Mouse (Mus musculus): Measurements from ENCODE around the gene Mars.

Gene Mars

GRCm38 (mm10) chr10:127287271-127287935, 24.2 kb downstream of the Mars start:
- no peak for DNase-seq (ENCODE audit: low read depth, low spot score)

DNA sequence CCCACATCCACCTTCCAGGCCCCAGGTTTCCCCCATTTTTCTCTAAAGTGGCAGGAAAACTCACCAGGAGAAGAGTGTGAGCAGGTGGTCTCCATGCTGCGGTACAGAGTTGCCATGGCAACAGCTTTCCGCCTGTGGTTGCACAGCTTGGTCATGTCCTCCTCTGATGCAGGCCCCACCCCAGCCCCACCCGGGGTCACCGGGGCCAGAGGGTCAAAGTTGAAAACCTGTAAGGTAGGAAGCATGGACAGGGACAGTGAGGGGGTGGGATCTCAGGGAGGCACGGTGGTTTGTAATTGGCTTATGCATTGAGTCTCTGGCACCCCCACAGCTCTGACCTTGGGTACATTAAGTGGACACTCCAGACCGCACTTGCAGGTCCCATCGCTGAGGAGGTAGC, 24.9 kb downstream of the Mars start:
- no peak for DNase-seq (ENCODE audit: low read depth, low spot score)

DNA sequence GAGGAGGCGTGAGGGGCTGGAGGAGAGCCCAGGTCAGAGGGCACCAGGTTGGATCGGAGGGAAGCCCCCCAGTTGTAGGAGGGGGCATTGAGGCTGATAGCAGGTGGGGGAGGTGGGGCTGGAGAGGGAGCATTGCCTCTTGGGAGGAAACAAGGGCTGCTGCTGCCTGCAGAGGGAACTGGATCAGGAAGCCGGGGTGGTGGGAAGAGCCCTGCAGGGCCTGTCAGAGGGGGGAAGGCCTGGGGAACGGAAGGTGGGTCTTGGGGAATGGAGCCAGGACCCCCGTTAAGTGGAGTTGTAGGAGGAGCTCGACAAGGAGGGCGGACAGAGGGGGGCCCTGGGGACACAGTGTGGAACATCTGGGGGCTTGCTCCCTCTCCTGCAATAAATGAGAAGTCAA, 25.4 kb downstream of the Mars start:
- no peak for DNase-seq (ENCODE audit: low read depth, low spot score)

- DNase-seq (ENCODE audit: low read depth, low spot score) = no peak
These were observed 25.9 kb downstream of the Mars start for GRCm38 (mm10) chr10:127285644-127286043.

GRCm38 (mm10) chr10:127284724-127285500, 26.7 kb downstream of the Mars start:
- DNase-seq (ENCODE audit: low read depth, low spot score) = no peak

DNA sequence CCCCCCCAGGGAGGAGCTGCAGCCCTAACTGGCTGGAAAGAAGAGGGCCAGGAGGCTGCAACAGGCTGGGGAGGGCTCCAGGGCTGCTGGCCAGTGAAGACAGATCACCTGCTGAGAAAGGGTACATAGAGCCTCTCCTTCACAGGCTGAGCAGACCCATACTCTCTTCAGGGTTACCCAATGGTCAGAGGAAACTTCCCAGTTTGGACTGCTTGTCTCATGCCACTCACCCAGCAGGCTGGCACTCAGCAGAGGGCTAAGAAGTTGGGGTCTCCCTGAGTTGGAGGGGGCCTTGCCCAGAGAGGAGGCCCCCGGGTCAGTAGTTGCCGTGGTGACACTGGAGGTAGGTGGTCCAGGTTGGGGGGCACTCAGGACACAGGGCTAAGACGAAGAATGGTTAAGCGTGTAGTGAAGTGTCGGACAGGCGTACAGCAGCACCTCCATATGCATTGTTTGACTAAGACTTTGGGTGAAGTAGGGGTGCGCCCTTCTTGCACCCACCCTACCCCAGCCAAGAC, 27.4 kb downstream of the Mars start:
- no peak for DNase-seq (ENCODE audit: low read depth, low spot score)

DNA sequence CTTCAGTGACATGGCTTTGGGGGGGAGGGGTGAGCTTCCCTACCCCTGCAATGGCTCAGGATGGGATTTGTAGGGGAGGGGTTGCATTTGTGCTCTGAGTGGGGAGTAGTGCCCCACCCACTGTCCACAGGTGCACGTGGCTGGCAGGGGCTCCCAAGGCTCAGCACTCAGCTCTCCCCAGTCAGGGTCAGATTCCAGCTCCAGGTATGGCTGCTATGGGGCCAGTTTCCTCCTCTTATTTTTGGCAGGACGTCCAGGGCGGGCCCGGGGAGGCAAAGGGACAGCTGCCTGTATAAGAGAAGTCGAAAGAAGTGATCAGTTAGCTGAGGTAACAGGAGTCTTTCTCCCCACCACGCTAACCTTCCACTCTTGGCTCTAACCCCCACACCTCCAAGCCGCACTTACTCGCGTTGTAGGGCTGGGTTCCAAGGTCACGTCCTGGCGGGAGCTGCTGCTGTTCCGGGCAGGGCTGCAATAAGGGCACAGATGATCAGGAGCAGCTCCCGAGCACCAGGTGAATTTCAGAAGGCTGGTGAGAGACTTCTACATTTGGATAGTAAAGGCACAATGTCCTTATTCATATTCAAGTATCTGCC, 28.9 kb downstream of the Mars start:
- no peak for DNase-seq (ENCODE audit: low read depth, low spot score)

DNA sequence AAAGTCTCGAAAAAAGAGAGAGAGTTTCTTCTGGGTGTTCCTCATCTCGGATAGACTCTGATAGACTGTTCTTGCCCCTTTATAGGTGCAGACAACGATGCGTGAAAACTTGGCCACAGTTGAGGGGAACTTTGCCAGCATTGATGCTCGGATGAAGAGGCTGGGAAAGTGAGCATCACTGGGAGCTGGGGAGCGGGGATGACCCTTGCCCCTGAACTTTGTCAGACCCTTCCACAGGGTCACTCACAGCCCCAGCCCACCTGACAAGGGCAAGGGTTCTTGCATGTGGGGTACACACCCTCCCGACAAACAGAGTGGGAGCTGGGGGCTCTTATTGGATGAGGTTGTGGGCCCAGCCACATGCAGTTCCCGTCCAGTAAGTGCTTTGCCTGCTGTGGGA, 30.3 kb downstream of the Mars start:
- DNase-seq (ENCODE audit: low read depth, low spot score) = no peak

DNA sequence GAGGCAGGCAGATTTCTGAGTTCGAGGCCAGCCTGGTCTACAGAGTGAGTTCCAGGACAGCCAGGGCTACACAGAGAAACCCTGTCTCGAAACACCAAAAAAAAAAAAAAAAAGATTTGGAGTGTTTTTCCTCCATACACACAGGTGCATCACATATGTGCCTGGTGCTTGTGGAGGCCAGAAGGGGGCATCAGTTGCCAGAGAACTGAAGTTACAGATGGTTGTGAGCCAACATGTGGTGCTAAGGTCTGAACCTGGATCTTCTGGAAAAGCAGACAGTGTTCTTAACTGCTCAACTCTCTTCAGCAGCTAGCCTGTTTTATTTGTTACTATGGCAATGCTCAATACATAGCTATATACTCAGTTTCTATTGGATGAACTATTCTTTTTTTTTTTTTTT, 31.9 kb downstream of the Mars start:
- DNase-seq (ENCODE audit: low read depth, low spot score) = no peak

GRCm38 (mm10) chr10:127274261-127275022, 37.1 kb downstream of the Mars start:
- no peak for DNase-seq (ENCODE audit: low read depth, low spot score)

- no peak for DNase-seq (ENCODE audit: low read depth, low spot score)
These were observed 39.2 kb downstream of the Mars start for GRCm38 (mm10) chr10:127272371-127272770.

- no peak for DNase-seq (ENCODE audit: low read depth, low spot score)
These were observed 41.7 kb downstream of the Mars start for GRCm38 (mm10) chr10:127269884-127270283.

- no peak for DNase-seq (ENCODE audit: low read depth, low spot score)
These were observed 42.5 kb downstream of the Mars start for GRCm38 (mm10) chr10:127269036-127269435.

DNA sequence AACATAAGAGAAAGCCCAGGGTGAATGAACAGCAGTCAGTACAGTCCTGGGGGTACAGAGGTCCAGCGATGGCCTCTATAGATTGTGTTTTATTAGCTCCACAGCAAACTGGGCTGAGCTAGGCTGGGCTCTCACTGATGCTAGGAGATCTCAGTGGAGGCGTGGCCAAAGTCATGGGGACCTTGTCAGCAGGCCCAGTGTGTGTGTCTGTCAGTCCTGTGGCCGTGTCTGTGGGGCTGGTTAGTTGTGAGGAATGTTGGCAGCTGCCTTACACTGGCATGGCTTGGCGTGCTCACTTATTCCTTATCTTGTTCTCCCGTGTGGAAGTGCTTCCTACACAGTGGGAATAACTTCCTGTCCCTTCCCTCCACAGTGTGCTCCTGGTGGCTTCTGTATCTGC, 43.2 kb downstream of the Mars start:
- DNase-seq (ENCODE audit: low read depth, low spot score) = no peak

- DNase-seq (ENCODE audit: low read depth, low spot score) = no peak
These were observed 44.3 kb downstream of the Mars start for GRCm38 (mm10) chr10:127267318-127267717.

DNA sequence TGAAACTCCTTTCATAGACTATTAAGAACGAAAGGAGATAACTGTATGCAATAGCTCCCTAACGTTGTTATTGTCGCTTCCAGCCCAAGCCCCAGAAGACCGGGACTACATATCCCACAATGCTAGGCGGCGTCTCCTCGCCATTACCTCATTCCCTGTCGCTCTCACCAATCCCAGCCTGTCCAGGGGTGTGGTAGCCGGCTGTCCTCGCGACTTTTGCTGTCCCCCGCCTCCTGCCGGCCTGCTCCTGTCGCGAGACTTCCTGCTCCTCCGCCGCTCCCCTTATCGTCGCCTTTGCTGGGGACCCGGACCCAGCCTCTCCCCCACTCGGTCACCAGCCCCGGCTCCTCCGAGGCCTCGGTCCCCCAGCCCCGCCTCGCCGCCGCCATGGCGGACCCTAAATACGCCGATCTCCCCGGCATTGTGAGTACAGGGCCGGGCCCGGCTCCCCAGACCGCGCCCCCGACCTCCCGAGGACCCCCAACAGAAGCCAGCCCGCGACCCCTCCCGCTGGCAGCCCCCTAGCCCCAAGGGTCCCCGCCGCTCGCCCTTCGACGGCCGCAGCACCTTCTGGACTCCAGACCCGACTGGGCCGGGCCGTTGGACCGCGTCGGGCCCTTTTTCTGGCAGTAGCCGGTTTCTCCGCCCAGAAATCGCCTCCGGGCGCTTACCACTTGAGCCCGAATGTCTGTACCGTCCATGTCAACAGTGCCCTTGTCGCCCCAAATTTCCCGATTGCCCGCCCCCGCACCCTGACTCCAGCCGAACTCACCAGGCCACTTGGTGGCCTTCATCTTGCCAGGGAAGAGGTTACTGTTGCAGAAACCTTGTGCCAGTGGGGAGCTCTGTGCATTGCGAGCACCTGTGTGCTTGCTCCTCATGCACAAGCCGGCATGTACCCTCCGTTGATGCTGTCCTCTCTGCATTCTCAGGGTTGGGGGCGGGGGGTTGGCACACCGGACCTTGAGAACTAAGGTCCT, 45.2 kb downstream of the Mars start, which contains the start of gene Dctn2:
TSS of gene Dctn2 (plus strand) at position 257 of the 980 bp plus-strand sequence.
- no peak for DNase-seq (ENCODE audit: low read depth, low spot score)

GRCm38 (mm10) chr10:127265727-127266111, 45.9 kb downstream of the Mars start:
- no peak for DNase-seq (ENCODE audit: low read depth, low spot score)

DNA sequence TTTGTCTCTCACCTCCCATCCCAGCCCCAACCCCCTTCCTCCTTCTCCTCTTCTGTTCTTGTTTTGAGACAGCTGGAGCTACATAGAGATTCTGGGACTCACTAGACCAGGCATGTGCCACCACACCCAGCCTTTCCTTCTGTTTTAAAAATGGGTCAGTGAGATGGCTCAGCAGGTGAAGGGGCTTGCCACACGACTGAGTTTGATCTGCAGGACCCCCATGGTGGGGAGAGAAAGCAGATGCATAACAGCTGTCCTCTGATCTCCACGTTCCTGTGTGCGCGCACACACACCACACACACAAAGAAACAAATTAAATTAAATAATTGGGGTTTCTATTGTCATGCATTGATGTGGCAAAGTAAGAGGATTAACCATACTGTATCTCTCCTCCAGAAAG, 46.6 kb downstream of the Mars start:
- DNase-seq (ENCODE audit: low read depth, low spot score) = no peak

GRCm38 (mm10) chr10:127264336-127264735, 47.2 kb downstream of the Mars start:
- DNase-seq (ENCODE audit: low read depth, low spot score) = no peak

DNA sequence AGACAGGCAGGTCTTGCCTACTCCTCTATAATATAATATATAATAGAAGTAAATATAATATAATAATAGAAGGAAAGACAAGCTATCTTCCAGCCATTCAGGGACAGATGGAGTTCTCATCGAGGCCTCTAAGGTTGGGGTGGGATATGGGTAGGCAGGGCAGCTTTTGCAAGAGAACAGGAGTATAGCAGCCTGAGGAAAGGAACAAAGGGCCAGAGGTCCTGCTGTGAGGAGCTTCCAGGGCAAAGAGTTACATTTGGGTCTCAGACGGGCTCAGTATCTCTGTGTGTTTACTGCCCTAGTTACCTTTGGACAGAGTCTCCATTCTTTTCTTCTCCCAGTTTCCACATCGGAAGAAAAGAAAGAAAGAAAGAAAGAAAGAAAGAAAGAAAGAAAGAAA, 48.0 kb downstream of the Mars start:
- no peak for DNase-seq (ENCODE audit: low read depth, low spot score)
